Mouse (Mus musculus): ENCODE data around the gene Gm20458.

The Gm20458 gene

DNA sequence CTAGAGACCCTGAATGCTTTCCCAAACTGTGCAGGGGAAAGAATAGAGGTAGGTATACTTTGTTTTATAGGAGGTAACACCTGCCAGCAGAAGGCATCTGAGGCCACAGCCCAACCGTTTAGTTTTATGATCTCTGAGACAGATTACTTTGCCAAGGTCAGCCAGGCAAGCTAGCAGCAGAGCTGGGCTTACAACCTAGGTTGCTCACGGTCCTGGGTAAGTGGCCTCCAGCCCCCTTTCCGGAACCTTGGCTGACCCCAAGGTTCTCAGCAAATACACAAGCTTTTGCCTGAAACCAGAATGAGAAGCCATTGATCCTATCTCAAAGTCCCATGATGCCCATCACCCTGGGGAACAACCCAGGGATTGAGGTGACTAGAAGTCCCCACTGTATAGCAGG, 26.1 kb upstream of the Gm20458 start:
- no peak for DNase-seq (ENCODE audit: low spot score)

DNA sequence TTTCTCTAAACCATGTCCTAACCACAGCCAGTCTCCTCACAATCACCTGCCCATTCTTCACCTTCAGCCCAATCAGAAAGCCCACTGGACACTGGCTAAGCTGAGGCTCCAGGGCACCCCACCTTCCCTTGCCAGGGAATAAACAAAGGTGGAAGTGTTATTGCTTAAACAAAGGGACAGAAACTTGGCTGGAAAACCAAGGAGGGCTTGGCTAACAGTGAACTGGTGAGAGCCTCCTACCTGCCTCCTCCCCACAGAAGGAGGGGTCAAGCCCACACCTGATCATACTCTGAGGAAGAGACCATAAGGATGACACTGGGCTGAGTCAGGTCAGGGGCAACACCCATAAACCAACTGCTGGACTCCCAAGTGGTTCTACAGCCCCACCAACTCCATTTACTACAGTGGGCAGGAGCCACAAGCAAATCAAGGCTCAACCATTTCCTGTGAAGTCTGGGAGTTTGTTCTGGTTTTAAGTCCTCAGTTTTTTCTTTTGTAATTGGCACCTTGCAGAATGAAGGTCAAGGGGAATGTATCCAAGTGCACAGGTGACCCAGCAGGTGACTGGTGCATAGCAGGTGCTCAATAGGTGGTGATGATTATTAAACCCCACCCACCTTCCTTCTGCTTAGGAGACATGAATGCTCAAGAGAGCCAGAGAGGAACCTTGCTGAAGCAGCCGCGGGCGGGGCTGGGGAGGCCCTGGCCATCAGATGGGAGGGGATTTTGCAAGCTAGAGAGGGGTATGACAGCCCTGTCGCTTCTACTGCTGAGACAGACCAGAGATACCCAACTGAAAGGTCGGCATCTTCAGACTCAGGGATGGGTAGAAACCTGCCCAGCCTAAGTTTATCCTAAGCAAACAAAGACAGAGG, 25.3 kb upstream of the Gm20458 start:
- no peak for DNase-seq (ENCODE audit: low spot score)

DNA sequence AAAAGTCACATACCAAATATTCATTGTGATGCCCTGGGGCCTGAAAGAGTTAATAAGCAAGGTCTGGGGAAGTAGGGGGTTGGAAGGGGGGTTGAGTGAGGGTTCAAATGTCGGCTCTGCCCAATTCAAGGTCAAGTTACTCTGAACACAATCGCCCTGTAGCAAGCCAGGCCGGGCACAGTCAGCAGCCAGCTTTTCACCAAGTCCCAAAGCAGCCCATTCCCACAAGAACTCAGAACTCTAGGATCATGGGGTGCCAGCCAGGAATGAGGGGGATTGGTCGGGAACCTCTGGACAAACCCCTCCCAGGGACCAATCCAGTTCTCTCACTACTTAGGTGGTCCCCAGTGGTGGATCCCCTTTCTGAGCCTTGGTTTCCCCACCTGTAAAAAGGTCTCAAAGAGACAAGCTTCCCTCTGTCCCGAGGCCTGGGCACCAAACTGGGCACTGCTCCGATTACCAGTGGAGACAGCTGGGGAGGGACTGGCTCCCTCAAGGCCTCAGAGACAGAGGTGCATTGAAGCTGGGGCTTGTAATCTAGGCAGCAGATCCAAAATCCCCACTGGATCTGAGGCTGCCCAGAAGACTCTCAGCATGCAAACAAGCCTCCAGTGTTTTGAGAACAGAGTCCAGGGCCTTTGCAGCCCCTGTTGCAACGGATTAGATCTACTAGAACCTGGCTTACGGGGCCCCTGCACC, 24.4 kb upstream of the Gm20458 start:
- DNase-seq (ENCODE audit: low spot score), result no peak

DNA sequence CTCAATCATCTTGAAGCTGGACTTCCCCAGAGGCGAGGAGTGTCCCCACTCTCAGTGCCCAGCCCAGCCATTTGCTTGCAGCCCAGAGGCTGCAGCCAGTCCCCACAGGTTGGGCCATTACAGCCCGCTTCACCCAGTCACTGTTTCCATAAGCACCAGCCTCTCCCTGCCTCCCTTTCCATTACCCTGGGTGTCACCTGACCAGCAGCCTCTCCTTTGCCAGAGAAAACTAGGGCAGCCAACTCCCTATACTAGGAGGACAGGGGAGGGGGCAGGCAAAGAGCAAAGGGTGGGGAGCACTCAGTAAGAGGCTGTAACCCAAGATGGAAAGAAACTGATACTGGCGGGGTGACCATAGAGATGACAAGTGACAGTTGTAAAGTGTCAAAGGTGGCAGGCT, 23.8 kb upstream of the Gm20458 start:
- no peak for DNase-seq (ENCODE audit: low spot score)

DNA sequence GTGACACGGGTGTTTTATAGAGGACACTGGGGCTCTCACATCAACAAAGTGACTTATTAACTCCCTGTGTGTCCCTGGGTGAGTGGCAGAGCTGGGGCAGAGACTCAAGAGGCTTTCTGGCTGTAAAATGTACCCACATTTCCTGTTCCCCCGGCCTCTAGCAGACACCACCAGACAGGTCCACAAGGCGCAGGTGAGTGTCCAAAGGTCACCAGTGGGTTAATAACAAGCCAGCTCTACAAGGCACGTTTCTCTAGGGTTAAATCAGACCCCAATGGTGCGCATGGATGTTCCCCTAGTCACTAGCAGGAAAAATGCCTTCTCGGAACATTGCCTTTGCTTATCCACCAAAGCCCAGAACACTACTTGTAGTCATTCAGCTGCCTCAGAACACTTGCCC, 23.1 kb upstream of the Gm20458 start:
- DNase-seq (ENCODE audit: low spot score), result no peak

DNA sequence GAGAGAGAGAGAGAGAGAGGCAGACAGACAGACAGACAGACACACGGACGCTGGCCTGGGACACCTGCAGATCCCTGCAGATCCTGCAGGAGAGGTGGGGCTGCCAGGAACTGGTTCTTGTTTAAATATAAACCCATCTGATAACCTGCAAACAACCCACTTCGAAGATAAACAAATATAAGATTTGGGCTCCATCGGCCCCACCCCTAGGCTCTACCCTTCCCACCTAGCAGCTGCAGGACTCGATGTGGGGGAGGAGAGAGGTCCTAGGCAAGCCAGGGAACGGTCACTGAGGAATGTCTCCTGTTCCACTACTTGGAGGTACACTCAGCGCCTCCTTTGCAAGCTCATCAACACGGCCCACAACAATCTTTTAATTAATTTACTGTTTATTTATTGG, 22.5 kb upstream of the Gm20458 start:
- DNase-seq (ENCODE audit: low spot score), result no peak

DNA sequence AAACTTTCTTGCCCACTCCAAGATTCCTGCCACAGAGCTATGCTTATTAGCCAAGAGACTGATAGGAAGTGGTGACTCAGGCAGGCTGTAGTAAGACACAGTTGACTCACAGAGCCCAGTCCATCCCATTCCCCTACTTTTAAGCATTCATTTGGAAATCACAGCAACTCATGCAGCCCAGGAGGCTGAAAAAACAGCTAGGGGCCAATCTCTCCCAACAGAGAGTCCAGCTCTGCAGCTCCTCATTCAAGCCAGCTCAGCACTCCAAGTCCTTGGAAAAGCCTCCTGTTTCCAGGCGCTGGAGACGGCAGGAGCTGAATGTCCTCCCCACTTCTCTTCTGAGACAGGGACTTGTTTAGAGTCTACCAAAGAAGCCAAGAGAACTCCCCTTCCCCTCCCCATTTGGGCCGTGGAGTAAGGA, 21.8 kb upstream of the Gm20458 start:
- DNase-seq (ENCODE audit: low spot score), result no peak

DNA sequence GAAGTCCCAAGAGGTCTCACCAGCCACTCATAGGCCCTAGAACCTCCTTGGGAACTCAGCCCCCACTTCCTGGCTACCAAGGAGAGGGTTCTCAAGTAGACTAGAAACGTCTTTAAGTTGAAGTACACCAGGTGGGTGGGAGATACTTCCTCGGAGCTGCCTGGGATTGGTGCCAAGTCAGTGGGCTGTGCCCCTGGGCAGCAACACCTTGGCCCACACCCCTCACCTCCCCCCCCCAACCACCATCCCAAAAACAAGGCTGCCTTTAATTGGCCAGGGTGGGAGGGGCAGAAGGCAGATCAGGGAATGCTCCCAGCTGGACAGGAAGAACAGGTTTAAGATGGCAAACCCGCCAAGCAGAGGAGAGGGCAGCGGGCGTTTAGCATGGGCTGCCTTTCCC, 20.5 kb upstream of the Gm20458 start:
- DNase-seq (ENCODE audit: low spot score), result no peak

DNA sequence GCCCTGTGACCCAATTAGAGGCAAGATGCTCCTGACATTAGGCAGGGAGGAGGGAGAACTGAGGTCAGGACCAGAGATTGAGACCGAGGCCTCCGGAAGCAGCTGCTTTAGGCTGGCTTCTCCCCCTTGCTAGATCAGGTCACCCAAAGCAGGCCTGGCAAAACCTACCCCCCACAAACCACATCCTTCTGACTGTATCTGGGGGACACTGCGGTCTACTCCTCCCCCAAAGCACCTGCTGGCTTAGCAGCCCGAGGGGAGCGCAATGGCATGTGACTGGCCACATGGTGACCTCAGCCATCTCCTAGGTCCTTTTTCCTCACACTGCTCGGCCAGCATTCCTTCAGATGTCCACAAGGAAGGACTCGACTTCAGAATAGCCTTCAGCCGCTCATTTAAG, 19.6 kb upstream of the Gm20458 start:
- DNase-seq (ENCODE audit: low spot score), result no peak

DNA sequence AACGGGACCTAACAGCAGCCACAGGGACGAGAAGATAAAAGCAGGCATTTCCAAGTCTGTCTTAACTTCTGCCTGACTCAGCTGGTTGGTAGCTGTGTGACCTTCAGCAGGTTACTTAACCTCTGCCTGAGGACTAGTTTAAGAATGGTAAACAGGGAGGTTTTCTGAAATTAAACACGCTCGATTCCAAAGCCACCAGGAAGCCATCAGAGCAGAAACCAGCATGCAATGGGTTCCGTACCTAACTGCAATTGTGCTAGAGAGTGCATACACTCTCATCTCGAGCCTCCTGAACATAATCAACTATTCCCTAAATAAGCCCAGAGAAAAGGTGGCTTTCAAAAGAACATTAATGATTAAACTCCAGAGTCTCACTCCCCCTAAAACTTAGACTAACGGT, 19.0 kb upstream of the Gm20458 start:
- DNase-seq (ENCODE audit: low spot score), result no peak

DNA sequence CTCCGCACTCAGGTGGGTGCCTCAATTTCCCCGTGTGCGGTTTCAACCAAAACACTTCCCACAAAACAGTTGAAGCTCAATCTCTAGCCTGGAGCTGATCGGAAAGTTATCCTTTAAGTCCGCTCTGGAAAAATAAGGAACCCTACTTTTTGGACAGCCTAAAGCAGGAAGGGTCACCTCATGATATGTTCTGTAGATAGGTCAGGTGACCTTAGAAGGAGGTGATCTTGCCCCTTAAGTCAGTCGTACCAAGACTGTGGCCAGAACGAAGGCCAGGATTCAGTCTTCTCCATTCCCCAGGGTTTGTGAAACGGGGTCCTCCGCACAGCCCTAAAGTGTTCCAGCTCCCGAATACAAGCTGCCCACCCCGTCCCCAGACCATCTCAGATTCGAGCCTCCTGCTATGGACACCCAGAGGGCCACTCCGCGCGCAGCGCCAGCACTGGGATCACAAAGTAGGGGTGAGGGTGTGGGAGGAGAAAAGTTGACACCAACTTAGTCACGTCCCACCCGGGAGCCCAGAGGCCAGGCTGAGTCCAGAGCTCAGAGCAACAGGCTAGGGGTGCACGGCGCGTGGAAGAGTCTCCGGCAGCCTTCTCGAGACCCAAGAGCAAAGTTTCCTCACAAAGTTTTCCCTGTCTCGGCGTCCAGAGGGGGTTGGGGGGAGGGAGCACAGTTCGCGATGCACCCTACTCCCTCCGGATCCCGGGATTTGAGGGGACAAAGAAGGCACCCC, 18.3 kb upstream of the Gm20458 start:
- no peak for DNase-seq (ENCODE audit: low spot score)

DNA sequence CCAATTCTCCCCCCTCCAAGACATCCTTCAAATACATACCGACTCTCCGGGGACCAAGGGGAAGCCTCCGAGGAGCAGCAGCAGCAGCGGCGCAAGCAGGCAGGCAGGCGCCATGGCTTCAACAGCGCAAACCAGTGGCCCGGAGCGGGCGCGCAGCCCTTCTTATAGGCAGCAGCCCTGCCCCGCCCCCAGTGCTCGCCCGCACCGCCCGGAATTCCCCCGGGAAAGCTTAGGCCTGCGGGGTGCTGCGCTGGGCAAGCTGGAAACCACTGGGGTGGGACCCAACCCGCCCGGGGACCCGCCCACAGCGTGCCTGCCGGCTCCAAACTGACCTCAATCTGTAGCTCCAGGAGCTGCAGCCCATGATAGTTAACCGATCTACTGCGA, 17.7 kb upstream of the Gm20458 start:
- no peak for DNase-seq (ENCODE audit: low spot score)

DNA sequence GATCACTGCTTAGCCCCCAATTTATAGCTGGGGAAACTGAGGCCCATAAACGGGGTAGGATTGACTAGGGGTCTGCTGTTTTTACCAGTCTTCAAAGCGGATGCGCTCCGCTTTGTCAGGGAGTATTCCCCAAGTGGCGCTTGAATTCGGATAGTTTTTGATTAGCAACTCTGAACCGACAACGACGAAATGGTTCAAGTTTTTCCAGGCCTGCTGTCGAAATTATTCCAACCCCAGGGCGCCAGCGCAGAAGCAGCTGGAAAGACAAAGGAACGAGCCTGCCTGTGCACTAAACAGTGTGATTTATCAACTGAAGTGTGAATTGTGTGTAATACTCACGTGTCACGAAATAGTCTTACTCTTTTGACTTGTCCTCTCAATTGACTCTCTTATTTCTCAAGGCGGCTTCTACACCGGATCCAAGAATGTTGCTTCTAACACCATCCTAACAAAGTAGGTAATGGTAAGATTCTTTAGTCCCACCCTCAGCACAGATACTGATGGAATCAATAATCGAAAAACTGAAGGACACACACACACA, 17.2 kb upstream of the Gm20458 start, which contains the start of gene Sdc4:
TSS of gene Sdc4 (minus strand) at position 428 of the 541 bp plus-strand sequence.
- no peak for DNase-seq (ENCODE audit: low spot score)

GRCm38 (mm10) chr2:164444701-164445100, 16.1 kb upstream of the Gm20458 start:
- DNase-seq (ENCODE audit: low spot score), result no peak

DNA sequence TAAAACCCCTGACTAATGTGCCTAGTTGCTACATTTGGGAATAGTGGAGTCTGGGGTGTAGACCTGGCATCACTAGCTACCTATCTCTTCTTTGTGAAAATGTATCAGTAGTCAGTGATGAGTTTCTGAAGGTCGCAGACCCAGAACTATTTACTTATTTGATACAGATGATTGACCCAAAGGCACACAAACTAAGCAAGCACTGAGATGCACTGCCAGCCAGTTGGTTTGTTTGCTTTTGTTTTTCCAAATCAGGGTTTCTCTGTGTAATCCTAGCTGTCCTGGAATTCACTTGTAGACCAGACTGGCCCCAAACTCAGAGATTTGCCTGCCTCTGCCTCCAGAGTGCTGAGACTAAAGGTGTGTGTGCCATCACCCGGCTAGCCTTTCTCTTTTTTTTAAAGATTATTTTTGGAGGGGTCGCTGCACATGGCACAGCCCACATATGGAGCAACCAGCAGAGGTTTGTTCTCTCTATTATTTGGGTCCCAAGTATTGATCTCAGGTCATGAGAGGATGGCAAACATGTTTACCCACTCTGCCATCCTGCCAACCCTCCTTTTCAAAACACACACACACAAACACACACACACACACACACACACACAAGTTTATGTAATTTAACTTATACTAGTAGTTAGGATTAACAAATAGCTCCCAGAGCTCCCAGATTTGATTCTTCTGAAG, 15.2 kb upstream of the Gm20458 start:
- no peak for DNase-seq (ENCODE audit: low spot score)

DNA sequence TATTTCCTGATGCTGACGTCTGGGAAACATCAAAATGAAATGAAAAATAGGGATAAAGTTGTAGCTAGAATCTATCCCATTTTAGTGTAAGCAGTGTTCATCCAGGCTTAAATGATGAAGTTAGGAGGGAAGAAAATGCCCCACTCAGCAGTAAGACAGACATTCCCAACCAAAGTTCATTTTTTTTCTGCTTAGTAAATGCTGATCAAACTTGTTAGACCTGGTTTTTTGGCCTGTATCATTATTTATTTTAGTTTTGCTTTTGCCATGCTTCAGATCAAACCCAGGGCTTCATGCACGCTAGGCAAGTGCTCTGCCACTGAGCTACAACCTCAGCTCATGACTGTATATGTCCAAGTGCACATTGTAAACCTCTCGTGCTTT, 14.7 kb upstream of the Gm20458 start:
- no peak for DNase-seq (ENCODE audit: low spot score)

DNA sequence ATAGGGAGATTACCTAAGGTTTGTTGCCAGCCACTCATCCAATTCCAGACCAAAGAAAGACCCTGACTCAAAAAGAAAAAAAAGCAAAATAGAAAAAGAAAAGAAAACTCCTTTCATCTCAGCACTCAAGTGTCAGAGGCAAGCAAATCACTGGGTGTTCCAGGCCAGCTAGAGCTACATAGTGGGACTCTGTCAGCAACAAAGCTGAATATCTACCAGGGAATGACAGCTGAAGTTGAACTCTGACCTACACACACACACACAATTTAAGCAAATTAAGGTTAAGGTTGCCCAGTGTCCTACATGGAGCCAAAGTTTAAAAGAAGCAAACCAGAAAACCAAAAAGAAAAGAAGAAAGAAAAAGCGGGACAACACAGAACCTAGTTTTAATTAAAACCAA, 12.6 kb upstream of the Gm20458 start:
- no peak for DNase-seq (ENCODE audit: low spot score)

DNA sequence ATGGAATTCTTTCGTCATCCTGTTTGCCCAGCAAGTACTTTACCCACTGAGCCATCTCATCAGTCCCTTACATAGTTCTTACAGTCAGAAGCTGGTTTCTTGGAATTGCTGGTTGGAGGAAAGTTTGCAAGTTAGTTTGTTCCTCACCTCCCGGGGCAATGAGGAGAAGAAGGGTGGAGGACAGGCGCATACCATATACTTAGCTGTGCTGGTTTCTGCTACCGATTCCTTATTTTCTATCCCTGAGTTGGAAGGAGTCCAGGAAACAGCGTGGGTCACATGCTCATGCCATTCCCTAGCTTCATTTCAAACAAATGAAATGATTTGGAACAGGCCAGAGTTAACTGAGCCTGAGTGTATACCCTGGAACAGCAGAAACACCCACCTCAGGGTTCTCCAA, 11.8 kb upstream of the Gm20458 start:
- DNase-seq (ENCODE audit: low spot score), result no peak

DNA sequence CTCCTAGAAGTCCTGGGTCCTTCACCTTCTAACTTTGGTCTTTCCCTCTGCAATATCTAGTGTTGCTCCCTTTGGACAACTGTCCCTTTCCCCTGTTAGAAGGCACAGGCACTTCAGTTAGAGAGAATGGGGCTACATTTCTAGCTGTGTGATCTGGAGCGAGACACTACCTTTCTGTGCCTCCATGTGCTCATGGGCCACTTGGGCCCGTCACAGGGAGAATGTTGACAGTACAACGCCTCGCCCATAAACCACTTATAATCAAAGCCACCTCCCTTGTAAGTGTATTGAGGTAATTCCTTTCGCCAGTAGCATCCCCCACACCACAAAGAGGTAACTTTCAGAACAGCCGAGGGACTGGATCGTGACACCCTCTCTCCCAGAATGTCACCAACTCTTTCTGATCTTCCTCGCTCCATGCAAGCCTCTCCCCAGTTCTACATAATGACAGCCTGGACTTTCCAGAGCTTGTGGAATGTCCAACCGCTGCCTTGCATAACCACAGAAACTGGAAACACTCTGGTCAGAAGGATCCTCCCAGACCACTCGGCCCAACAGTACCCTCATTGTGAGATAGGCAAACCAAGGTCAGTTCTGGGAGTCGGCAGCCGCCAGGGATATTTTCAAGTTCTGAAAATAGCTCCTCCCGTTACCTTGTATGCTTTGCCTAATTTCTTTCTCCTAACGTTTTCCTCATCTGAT, 11.3 kb upstream of the Gm20458 start:
- DNase-seq (ENCODE audit: low spot score), result no peak

DNA sequence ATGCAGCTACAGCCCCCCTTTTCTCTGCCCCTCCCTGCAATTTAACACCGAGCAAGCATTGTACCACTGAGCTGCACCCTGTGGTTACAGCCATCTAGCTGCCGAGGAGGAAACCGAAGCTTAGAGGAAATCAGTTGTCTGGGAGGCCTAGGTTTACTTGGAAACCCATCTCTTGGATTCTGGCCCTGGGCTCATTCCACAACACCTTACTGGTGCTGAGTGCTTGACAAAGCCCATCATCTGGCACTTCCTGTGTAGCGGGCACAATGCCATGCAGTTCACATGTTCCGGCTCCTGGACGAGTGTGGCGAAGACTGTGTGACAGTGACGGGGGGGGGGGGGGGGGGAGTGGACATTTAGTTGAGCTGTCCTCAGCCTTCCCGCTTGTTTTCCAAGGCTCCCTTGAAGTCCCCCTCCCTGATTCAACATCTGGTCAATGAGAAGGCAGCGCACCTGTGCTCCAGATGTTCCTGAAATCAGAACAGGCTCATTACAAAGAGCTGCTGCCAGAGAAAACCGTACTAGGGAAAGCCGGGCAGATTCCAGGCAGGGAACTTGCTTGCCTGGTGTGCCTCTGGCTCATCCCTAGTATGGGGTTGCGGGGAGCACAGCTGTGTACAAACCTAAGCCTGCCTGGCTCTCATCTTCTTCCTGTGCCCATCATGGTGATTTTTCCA, 8.6 kb upstream of the Gm20458 start:
- no peak for DNase-seq (ENCODE audit: low spot score)

Data from layer of hippocampus, adult 9-10 months (tissue).